Mouse (Mus musculus): Measurements from ENCODE around the gene Cxcl13. TPM values are rescaled to one million over a fixed set of nuclear protein-coding genes. Genes with fewer than 3 reads are reported as not detected.
"Not testable (repeated sequence)": the region's sequence is repeated elsewhere in the genome, so short reads cannot be mapped to it uniquely, and the experiment has no call there.

The Cxcl13 gene
- polyA plus RNA-seq, 1 experiment from 2014 or later, result 0.44 TPM

DNA sequence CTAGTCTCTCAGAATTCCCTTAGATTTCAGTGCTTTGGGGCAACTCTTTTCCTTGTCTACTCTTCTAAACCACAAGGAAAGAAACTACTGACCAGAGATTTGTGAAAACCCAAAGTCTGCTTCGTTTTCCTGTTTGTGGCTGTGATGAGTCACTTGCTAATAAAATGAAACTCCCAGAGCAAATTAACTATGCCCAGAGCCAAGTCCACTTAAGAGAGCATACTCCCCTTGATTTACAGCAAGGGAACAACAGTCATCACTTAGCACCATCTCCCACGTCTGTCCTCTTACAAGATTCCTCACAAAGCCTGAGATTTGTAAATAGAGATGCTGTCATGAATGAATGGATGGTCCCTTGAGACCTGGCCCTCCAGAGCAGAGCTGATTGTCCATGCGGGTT lies 11.6 kb upstream of the Cxcl13 start:
- WGBS, result 39% methylated on average over 3 of the region's 3 CpGs
- H3K9ac ChIP-seq (replicated peaks), result no peak overlapping the region
- no peak for ATAC-seq (ENCODE audit: low FRiP score)

DNA sequence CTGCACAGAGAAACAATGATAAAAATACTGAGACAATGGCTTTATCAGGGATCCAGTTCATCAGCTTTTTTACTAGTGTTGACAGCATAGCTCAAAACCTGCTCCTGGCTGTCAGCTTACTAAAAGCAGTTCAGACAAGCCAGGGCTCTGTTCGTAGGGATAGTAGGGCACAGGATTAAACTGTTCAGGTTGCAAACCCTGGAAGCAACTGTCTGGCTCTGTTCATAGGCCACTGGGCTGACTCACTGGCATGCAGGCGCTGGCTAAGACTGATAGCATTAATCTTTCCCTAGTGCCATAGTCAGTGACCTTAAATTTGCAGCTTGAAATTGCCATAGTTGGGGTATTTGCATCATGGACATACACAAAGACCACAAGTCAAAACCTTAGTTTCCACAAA lies 10.4 kb upstream of the Cxcl13 start:
- Histone ChIP-seq H3K9ac (replicated peaks) (no peak overlapping the region), H3K9me3 (replicated peaks) (no peaks in the 10 kb centered on the region), H3K4me1 (no peaks in the 10 kb centered on the region), H3K36me3 (no peaks in the 10 kb centered on the region), H3K4me2 (no peak overlapping the region), H3K4me3 (replicated peaks) (no peak overlapping the region), H3K27ac (replicated peaks) (no peak overlapping the region), H3K27me3 (replicated peaks) (no peaks in the 10 kb centered on the region)
- ATAC-seq (ENCODE audit: low FRiP score), result no peak
- WGBS, result 82% methylated on average over 2 of the region's 2 CpGs

More for the DNA sequence above, 11.6 kb upstream of the Cxcl13 start:
- no peaks in the 10 kb centered on the region for H3K4me1 ChIP-seq
- no peaks in the 10 kb centered on the region for H3K27me3 ChIP-seq (replicated peaks)
- H3K27ac ChIP-seq (replicated peaks), result no peak overlapping the region
- H3K9me3 ChIP-seq (replicated peaks), result no peaks in the 10 kb centered on the region
- no peak overlapping the region for H3K4me3 ChIP-seq (replicated peaks)
- H3K4me2 ChIP-seq, result no peak overlapping the region
- H3K36me3 ChIP-seq, result no peaks in the 10 kb centered on the region

DNA sequence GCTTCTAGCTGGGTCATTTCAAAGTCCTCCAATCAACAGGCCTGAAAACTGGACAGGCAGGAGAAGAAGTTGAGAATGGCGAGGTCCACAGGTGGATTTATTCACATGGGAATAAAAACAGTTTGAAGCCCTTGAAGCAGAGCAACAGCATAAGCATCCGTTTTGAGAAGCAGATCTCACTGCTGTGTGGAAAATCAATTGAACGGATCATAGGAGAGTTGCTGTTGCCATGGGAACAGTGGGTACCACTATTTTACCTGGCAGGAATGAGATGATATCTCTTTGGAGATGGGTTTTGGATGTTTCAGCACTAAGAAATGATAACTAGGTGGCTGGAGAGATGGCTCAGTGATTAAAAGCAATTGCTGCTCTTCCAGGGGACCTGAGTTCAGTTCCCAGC lies 8.1 kb upstream of the Cxcl13 start:
- H3K4me3 ChIP-seq (replicated peaks), result no peak overlapping the region
- H3K9me3 ChIP-seq (replicated peaks), result no peaks in the 10 kb centered on the region
- no peaks in the 10 kb centered on the region for H3K27me3 ChIP-seq (replicated peaks)
- H3K4me1 ChIP-seq, result no peaks in the 10 kb centered on the region
- H3K36me3 ChIP-seq, result no peaks in the 10 kb centered on the region
- no peak for ATAC-seq (ENCODE audit: low FRiP score)
- 77% methylated on average over 3 of the region's 3 CpGs for WGBS
- H3K4me2 ChIP-seq, result no peak overlapping the region
- no peak overlapping the region for H3K27ac ChIP-seq (replicated peaks)
- no peak overlapping the region for H3K9ac ChIP-seq (replicated peaks)

DNA sequence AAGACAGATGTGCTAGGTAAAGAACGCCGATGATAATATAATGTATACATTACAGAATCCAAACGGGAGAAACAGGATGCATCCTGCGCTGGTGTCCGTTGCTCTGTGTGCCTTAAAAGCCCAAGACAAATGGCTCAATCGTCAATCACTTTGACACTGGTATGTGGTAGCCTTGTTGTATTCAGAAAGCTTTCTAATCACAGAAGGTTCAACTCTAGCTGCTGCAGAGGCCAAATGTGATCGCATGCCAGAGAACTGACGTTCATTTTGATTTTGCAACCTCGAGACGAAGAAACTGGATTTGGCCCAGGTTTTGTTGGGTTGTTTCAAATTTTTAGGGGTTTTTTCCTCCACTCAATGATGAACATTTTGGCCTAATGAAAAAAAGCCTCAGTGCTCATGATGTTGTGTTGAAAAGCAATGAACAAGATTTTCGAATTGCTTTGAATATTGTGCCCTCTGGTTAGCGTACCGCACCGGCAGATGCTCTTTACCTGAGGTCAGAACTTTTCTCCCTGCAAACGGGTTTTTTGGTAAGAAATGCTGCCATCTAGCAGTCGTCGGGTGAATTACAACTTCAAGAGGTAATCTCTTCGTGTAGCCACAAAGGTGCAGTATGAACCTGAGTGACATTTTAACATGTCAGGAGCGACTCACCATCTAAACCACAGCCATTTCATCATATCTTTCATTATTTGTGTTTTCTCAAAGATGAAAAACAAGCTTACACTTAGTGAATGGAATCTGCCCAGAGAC lies 6.6 kb upstream of the Cxcl13 start:
- Histone ChIP-seq H3K36me3 (no peaks in the 10 kb centered on the region), H3K9ac (replicated peaks) (no peak overlapping the region), H3K9me3 (replicated peaks) (no peaks in the 10 kb centered on the region), H3K27ac (replicated peaks) (no peak overlapping the region), H3K4me3 (replicated peaks) (no peak overlapping the region), H3K4me1 (no peaks in the 10 kb centered on the region), H3K4me2 (no peak overlapping the region), H3K27me3 (replicated peaks) (no peaks in the 10 kb centered on the region)
- 0 out of 2 replicates have a peak, but pooled peaks have one; percentile 31 for ATAC-seq (ENCODE audit: low FRiP score)
- WGBS, result 39% methylated on average over 19 of the region's 19 CpGs

DNA sequence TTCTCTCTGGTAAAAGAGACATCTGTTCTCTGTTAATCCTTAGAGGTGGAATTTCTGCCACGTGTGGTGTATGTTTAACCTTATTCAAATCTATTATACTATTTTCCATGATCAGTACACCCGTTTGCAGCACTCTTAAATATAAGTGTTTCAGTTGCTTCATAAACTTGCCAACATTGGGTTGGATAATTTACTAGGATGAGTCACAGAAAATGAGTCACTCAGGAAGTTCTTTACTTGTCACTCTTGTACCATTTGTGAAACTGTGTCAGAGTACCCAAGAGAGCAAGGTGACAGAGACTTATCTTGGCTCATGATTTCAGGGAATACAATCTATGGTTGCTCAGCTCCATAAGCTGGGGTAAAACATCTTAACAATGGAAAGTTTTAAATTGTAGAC lies 8.2 kb downstream of the Cxcl13 start:
- 75% methylated on average over 2 of the region's 2 CpGs for WGBS
- Histone ChIP-seq H3K4me1 (no peaks in the 10 kb centered on the region), H3K4me3 (replicated peaks) (no peak overlapping the region), H3K9ac (replicated peaks) (no peak overlapping the region), H3K27ac (replicated peaks) (no peak overlapping the region), H3K9me3 (replicated peaks) (no peaks in the 10 kb centered on the region), H3K4me2 (no peak overlapping the region), H3K27me3 (replicated peaks) (no peaks in the 10 kb centered on the region), H3K36me3 (no peaks in the 10 kb centered on the region)
- no peak for ATAC-seq (ENCODE audit: low FRiP score)

DNA sequence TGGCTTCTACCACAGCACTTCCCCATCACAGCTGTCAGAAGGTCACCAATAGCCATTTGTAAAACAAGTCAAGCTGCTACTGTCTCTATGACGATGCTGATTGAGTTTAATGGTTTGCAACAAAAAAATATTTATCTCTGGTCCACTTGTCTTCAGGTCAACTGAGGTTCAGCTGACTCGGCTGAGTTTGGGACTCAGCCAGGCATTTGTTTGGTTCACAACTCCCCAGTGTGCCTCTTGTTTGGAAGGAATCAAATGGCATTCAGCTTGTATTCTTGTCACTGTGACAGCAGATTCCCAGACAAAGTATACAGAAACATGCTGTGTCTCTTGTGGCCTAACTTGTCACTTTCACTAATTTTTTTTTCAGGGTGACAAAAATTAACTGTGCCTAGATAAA lies 9.9 kb downstream of the Cxcl13 start:
- Histone ChIP-seq H3K9ac (replicated peaks) (no peak overlapping the region), H3K4me3 (replicated peaks) (no peak overlapping the region), H3K27ac (replicated peaks) (no peak overlapping the region), H3K4me1 (no peaks in the 10 kb centered on the region), H3K4me2 (no peak overlapping the region), H3K36me3 (no peaks in the 10 kb centered on the region), H3K9me3 (replicated peaks) (no peaks in the 10 kb centered on the region), H3K27me3 (replicated peaks) (no peaks in the 10 kb centered on the region)
- 17% methylated on average over 2 of the region's 2 CpGs for WGBS
- ATAC-seq (ENCODE audit: low FRiP score), result no peak

DNA sequence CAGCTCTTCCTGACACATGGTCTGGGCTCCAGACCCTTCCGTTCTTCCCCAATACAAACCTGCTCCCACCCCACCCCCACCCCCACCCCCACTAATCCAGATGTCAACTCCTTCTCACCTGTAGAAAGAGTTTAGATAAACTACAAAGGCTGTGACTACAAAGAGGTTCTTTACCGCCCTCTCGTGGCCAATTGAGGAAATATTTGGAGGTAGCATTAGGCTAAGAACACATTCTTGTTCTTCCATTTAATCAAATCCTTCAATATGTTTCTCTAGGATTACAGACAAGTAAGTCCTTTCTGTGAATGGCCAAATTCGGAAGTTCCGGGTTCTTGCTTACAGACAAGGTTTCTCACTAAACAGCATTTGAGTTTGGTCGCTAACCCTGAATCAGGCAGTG lies 14.1 kb downstream of the Cxcl13 start:
- H3K9me3 ChIP-seq (replicated peaks), result no peaks in the 10 kb centered on the region
- WGBS, result 48% methylated on average over 6 of the region's 6 CpGs
- no peak overlapping the region for H3K27ac ChIP-seq (replicated peaks)
- no peaks in the 10 kb centered on the region for H3K4me1 ChIP-seq
- H3K36me3 ChIP-seq, result no peaks in the 10 kb centered on the region
- no peak overlapping the region for H3K9ac ChIP-seq (replicated peaks)
- no peak for ATAC-seq (ENCODE audit: low FRiP score)
- no peak overlapping the region for H3K4me2 ChIP-seq
- no peak overlapping the region for H3K4me3 ChIP-seq (replicated peaks)
- H3K27me3 ChIP-seq (replicated peaks), result no peaks in the 10 kb centered on the region

DNA sequence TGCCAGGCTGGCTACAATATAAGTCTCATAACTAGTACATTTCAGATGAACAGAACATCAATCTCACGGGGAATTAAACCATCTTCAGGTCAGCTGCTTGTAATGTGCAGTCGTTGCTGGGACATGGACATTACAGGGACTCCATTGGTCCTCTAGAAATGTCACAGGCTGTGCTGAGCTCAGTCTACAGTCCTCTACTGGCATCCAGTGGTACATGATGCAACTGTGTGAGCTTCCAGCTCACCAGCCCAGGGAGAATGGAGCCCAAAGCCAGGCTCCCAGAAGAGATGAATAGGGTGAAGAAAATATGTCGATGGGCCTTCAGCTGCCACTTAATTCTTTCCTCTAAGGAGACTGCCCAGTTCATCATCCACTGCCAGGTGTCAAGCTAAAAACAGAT lies 15.5 kb downstream of the Cxcl13 start:
- H3K27ac ChIP-seq (replicated peaks), result no peak overlapping the region

DNA sequence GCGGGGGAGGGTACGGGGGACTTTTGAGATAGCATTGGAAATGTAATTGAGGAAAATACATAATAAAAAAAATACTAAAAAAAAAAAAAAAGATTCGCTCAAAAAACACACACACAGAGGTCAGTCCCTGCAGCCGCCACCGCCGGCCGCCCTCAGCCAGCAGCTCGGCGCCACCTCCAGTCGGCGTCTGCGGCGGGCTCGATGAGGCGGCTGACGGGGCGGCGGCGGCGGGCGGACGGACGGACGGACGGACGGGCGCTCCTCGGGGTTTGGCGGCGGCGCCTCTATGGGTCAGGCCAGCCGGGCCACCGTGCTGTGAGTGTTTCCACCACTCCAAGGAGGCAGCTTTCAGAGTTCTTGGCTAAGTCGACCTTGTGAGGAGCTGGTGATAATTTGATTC lies 17.1 kb downstream of the Cxcl13 start:
- H3K9ac ChIP-seq (replicated peaks); H3K27ac ChIP-seq (replicated peaks); H3K4me1 ChIP-seq; H3K9me3 ChIP-seq (replicated peaks); ATAC-seq (ENCODE audit: low FRiP score); H3K27me3 ChIP-seq (replicated peaks); H3K36me3 ChIP-seq: not testable (repeated sequence)
- 38% methylated on average over 31 of the region's 34 CpGs for WGBS
- H3K4me3 ChIP-seq (replicated peaks), result peak overlapping the region; percentile 22; the same call in 1 of the 2 replicates
- peak overlapping the region; percentile 46 for H3K4me2 ChIP-seq

More for the DNA sequence above, 15.5 kb downstream of the Cxcl13 start:
- no peak overlapping the region for H3K4me3 ChIP-seq (replicated peaks)
- H3K36me3 ChIP-seq, result no peaks in the 10 kb centered on the region
- ATAC-seq (ENCODE audit: low FRiP score), result no peak
- no peak overlapping the region for H3K9ac ChIP-seq (replicated peaks)
- no peaks in the 10 kb centered on the region for H3K9me3 ChIP-seq (replicated peaks)
- no peak overlapping the region for H3K4me2 ChIP-seq
- WGBS, result 62% methylated on average over 3 of the region's 3 CpGs
- H3K4me1 ChIP-seq, result no peaks in the 10 kb centered on the region
- H3K27me3 ChIP-seq (replicated peaks), result no peaks in the 10 kb centered on the region

DNA sequence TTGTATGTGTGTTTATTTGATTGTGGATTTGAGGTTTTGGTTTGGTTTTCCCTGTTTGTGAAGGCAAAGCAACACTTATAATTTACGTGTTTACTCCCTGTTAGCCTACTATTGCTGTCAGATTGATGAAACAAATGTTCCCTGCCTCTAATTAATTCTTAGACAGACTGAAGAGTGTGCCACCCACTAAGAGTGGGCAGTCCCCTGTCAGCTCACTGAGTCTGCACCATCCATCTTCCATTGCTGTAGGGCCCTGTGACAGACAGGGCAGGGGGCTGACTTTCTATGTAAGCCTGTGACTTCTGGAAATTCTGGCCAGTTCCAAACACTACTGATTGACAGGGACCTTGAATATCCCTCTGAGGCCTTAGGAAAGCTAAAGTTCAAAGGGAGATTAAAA lies 19.5 kb downstream of the Cxcl13 start:
- 86% methylated on average over 1 of the region's 1 CpGs for WGBS

DNA sequence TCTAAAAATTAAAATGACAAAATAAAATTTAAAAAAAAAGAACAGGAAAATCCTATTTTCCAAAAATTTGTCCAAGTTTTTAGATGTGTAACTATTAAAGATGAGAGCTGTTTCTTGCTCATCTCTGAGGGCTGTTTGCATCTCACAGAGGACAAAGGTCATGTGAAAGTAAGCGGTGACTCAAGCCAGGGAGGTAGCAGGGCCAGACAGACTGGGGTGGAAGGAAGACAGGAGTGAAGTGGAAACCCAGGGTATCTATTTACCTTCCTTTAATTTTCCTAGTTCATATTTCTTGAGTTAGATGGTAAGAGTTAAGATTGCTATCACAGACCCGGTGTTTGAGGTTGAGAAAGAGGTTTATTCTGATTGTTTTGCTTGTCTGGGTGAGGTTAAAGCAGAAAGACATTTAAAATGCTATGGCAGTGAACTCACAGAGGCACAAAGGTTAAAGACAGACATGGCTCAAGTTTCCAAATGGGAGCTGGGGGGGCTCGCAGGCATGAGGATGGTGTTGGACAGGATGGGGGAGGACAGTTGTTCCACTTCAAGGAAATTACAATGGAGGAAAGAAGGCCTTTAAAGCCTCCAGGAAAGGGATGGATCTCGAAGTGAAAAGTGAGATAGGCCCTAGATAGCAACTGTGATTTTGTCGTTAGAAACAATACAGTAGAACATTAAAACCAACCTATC lies 27.2 kb downstream of the Cxcl13 start:
- H3K9me3 ChIP-seq (replicated peaks), result no peaks in the 10 kb centered on the region
- H3K9ac ChIP-seq (replicated peaks), result no peak overlapping the region
- 84% methylated on average over 5 of the region's 5 CpGs for WGBS
- H3K27me3 ChIP-seq (replicated peaks), result no peaks in the 10 kb centered on the region
- H3K4me3 ChIP-seq (replicated peaks), result no peak overlapping the region
- no peaks in the 10 kb centered on the region for H3K36me3 ChIP-seq
- H3K27ac ChIP-seq (replicated peaks), result no peak overlapping the region
- no peaks in the 10 kb centered on the region for H3K4me1 ChIP-seq
- no peak overlapping the region for H3K4me2 ChIP-seq
- ATAC-seq (ENCODE audit: low FRiP score), result no peak

More for the DNA sequence above, 19.5 kb downstream of the Cxcl13 start:
- no peak overlapping the region for H3K4me3 ChIP-seq (replicated peaks)
- no peaks in the 10 kb centered on the region for H3K9me3 ChIP-seq (replicated peaks)
- no peaks in the 10 kb centered on the region for H3K27me3 ChIP-seq (replicated peaks)
- no peak overlapping the region for H3K9ac ChIP-seq (replicated peaks)
- H3K27ac ChIP-seq (replicated peaks), result no peak overlapping the region
- H3K36me3 ChIP-seq, result no peaks in the 10 kb centered on the region
- no peak overlapping the region for H3K4me2 ChIP-seq
- ATAC-seq (ENCODE audit: low FRiP score), result no peak
- no peaks in the 10 kb centered on the region for H3K4me1 ChIP-seq
